Mouse (Mus musculus) erythroblast, embryonic 14.5 days (primary cell): Measurements from ENCODE around the gene Ptpa.

Source experiments
- GATA1 ChIP-seq: IDR thresholded peaks from 2 replicates; pipeline ENCODE4 v1.6.1; 2012; ENCODE audit warnings: low read length, inconsistent platforms, mixed read lengths
- TAL1 ChIP-seq: IDR thresholded peaks from 3 replicates; pipeline ENCODE4 v1.6.1; 2012; ENCODE audit warnings: low read length, inconsistent platforms, mixed read lengths

GRCm38 (mm10) chr2:30471795-30472720 is 56.2 kb downstream of the Ptpa start:
- TF ChIP-seq GATA1 = no peak
- no peak for TF ChIP-seq TAL1
